Mouse (Mus musculus) fat pad, adult 2 months (tissue): ENCODE measurements around the gene Fam234a.
A peak's percentile ranks its signal among the peaks of the same experiment; 100 is the strongest.
"Not testable (repeated sequence)": the region's sequence is repeated elsewhere in the genome, so short reads cannot be mapped to it uniquely, and the experiment has no call there.

Experiments used
- DNase-seq: peaks from one replicate; pipeline ENCODE4 v3.0.0-alpha.2; 2011; ENCODE audit warnings: low read depth, low spot score; ENCODE audit errors: extremely low read depth

The Fam234a gene

DNA sequence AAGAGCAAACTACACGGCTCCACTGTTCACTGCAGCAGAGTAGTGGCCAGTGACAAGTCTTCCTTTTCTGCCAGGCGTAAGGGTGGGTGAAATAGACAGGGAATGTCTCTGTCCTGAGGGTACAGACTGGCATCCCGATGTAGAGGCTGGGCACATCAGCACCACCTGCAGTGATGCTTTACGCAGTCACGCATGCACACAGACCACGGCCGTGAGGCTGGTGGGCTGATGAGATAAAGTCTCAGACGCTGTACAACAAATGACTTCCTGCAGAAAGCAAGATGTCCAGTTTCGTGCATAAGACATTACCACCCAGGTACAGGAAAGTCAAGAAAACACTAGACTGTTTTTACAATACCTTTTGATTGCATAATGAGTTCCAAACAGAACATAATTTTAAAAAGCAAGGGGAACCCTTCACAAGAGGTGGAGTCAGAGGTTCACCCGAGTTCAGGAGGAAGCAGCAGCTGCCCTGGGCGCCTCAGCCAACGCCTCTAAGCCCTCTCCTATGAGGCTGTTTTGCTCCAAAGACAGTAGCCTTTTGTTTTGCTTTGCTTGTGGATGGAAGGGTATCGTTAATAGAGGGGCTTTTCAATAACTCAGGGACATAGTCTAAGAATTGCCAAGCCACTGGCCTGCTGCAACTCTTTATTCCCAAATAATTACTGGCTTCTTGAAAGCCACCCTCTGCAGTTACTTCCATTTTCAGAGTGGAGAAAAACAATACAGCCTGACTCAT, 8.8 kb downstream of the Fam234a start:
- DNase-seq = no peak

DNA sequence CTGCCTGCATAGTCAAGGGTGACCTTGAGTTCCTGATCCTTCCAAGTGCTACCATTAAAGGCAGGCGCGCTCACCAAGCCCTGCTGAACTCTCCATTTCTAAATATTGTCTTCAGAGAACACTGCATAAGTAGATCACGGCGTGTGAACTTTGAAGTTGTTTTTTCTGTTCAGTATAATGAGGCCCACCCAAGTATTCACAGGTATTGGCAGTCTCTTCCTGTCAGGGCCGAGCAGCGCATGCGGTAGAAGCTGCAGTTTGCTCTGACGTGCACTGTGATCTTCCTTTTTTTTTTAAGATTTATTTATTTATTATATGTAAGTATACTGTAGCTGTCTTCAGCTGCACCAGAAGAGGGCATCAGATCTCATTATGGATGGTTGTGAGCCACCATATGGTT, 9.7 kb downstream of the Fam234a start:
- no peak for DNase-seq

DNA sequence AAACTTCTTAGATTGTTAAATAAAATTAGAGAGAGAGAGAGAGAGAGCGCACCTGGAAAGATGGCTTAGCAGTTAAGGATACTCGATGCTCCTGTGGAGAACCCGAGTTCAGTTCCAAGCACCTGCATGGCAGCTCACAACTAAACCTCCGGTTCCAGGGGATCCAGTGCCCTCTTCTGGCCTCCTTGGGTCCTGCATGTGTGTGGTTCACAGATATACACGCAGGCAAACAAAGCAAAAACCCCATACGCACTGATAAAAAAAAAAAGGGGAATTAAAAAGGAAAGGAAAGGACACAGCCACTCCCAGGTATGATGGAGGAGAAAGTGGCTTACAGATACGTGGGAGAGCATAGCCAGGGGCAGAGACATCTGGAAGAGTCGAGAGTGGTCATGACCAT, 11.2 kb downstream of the Fam234a start:
- no peak for DNase-seq

DNA sequence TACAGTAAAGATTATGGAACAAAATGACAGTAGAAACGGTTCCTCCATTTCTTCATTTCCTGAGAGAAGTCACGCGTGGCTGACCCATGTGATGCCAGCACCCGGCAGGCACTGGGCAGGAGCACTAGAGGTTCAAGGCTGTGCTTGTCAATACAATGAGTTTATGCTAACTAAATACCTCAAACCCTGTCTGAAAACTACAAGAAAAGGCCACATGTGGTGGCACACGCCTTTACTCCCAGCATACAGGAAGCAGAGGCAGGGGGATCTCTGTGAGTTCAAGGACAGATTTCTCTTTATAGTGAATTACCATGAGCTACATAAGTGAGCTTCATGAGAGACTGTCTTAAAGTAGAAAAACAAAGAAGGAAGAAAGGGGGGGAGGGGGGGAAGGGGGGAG, 12.9 kb downstream of the Fam234a start:
- DNase-seq = no peak

DNA sequence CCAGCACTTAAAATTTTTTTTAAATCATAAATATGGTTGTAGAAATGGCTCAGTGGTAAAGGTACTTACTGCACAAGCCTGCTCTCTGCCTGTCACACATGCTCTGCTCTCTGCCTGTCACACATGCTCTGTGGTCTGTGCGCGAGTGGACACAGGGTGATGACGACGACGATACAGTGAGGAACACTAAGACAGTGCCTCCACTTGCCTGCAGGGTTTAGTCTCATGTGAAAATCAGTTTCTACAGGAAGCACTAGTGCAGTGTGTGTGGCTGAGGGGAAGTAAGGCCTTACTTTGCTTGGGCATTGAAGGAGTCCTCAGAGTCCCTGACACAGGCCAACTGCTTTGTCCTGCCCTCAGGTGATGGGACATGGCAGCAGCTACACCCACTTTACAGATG, 14.3 kb downstream of the Fam234a start:
- no peak for DNase-seq

DNA sequence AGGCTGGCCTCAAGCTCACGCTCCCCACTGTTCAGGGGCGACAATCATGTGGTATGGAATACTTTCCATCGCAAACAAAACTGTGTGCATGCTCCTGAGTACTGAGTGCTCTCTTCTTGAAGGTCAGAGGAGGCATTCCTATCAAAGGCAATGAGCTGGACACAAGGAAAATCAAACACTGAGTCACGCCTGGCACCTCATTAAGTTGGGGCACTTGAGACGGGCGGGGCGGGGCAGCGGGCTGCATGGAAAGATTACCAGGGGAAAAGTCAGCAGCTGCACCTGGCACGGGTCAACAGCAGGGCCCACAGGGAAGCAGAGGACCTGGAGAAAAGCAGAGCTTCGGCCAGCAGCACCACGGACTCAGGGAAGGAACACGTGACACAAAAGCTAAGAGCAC, 18.9 kb downstream of the Fam234a start:
- no peak for DNase-seq

DNA sequence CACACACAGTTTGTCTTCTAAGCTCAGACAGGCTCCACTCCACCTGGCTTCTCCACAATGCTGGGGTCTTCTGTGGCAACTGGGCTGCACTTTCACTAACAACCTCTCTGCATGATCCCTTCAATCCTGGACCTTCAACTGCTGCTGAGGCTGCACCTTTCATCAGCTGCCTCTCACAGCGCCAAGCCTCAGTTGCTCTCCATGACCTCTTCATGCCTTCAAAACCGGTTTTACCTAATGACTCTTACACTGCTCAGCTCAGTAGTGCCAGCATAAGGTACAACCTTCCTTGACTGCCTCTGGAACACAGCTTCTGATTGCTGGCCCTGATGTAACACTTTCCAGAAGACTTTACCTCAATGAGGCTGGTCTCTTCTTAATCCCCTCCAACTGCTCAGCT, 22.5 kb downstream of the Fam234a start:
- no peak for DNase-seq

DNA sequence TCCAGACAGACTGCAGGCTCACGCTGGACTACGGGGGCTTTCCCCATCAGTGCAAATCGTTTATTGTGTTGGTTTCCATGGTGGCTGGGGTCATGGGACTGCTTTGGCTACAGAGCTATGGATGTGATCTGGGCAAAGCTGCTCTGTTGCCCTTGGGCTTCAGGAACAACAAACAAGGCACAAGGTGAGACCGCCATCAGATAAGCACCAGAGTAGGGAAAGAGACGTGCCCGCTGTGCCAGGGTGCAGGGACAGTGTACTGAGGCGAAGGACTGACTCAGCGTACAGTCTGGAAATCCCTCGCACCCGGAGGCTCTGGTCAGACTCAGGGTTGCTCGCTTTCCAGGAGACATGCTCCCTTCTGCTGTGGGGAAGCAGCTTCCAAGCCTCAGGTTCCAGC, 31.4 kb downstream of the Fam234a start:
- DNase-seq = no peak

DNA sequence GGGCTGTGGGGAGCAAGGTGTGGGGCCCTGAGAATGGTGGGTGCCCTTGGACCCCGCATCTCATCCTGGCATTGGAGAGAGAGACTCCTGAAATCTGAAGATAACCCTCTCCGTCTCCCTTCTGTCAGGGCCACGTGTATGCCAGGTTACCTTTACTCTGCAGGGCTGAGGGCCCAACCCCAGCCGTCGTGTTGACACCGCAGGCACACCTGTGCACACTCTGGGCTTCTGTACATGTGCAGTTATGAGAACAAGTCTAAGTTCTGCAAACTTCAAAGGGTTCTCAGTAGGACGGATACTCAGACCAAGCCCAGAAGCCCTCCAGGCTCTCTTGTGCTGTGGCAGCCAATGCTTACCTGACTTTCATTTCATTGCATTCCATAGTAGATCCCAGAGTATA, 31.8 kb downstream of the Fam234a start:
- no peak for DNase-seq

DNA sequence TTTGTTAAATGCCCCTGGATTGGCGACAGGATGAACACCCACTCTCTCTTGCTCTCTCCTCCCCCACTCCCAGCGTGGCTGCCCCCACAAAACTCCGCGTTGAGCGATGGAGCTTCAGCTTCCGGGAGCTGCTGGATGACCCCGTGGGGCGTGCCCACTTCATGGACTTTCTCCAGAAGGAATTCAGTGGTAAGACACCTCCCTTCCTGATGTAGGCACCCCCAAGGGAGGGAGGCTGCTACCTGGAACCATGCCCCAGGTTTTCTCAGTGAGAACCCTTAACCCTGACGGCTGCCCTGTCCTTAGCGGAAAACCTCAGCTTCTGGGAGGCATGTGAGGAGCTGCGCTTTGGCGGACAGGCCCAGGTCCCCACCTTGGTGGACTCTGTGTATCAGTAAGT, 36.4 kb downstream of the Fam234a start, which contains the start of gene Arhgdig:
Gene Arhgdig, minus strand, starts transcription at position 101 of the 400 bp plus-strand sequence.
- no peak for DNase-seq

DNA sequence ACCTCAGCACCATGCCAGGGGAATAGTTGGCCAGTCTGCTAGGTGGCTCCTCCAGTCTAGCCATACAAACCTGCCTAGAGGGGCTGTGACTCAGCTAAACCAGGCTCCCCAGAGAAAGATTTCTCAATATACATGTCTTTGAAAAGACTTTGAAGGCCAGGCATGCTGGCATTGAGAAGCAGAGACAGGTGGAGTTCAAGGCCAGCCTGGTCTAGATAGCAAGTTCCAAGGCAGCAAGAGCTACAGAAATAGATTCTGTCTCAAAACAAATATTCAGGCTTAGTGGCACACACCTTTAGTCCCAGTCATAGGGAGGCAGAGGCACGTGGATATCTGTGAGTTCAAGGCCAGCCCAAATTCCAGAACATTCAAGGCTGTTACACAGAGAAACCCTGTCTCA, 37.6 kb downstream of the Fam234a start:
- DNase-seq = no peak

DNA sequence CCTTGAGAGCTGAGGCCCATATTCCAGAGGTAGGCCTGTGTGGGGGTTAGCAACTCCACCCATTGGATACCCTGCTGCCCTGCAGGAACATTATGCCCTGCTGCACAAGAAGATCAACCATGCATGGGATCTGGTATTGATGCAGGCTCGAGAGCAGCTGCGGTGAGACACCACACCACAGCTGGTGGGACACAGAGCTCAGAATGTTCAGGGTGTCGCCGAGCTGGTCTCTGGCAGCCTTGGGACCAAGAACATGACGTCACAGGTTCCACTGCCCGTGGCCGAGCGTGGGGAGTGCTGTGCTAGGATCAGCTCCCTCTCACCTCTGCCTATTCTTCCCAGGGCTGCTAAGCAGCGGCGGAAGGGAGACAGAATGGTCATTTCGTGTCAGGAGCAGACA, 39.3 kb downstream of the Fam234a start:
- DNase-seq = no peak

DNA sequence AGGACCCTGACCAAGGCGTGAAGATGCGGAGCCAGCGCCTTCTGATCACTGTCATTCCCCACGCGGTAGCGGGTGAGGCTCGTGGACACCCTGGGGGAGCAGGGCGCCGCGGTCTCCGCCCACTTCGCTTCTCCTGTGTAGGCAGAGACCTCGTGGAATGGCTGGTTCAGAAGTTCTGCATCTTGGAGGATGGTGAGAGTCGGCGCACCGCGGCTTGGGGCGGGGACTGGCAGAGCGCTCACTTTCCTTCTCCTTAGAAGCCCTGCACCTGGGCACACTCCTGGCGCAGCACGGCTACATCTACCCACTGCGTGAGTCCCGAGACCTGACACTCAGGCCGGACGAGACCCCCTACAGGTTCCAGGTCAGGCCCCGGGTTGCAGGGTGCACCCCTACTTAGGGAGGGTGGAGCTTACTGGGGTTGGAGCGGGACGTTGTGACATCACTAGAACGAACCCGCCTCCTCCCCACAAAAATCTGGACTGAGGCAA, 40.7 kb downstream of the Fam234a start:
- no peak for DNase-seq

DNA sequence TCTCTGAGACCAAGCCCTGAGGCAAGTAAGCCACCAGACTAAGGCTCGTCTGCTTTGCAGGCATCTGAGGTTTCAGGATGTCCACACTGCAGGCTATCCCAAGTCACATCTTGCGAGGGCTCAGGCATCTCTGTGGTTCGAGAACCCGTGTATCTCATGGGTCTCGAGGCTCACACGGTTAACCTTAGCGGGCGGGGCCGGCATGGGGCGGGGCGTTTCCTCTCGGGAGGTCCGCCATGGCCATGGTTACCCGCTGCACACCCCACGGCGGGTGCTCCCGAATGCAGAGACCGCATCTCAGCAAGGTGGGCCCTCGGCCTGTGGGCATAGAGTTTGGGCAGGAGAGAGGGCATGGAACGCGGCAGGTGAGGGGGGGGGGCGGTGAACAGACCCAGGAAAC, 41.3 kb downstream of the Fam234a start, which contains the start of gene Rgs11:
Gene Rgs11, plus strand, starts transcription at position 215 of the 400 bp plus-strand sequence.
- no peak for DNase-seq

DNA sequence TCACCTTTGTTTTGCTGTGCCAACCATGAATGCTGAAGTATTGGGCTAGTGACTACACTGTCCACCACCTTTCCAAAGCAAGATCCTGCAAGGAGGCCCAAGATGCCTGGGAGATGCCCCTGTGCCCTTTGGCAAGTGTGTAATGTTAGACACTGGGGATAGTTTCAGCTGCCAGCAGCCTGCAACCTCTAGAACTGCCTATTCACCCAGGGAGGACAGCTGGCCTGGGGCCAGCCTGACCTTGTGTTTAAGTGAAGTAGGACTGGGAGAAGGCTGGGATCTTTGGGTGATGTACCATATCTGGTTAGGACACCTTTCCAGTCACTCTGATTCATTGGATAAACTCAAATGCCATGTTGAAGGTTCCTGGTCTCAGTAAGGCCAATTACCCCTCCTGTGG, 42.0 kb downstream of the Fam234a start:
- no peak for DNase-seq

DNA sequence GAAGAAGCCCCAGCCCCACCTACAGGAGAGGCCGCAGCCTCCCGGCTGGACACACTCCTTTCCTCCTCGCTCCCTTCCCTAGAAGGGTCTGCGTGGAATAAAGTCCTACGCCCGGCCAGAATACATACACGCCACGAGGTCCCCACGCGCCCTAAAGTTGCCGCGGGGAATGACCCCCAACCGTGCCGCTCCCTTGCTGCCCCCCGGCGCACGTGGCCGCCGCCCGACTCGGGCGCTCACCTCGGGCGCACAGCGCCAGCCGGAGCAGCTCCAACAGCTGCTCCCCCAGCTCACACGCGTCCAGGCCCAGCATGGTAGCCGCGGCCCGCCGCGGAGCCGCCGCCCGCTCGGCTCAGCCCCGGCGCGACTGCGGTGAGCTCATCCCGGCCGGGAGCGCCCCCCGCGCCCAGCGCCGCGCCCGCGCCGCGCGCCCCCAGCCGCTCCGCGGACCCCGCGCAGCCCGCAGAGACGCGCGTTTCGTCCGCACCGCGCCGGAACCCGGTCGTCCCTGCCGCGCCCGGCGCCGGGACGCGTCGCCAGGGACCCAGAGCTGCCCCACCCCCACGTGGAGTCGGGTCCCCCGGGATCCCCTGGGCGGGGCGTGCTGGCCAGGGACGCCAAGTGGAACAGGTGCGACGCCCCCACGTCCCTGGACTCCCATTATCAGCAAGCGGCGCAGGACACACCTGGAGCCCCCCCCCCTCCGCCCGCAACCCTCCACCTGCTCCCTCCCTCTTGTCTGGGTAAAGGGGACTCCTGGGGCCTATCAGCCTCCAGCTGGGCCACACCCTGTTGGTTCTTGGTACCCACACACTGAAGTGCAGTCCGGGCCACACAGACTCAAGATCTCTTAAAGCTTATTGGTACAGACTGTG, 43.0 kb downstream of the Fam234a start:
- no peak for DNase-seq

DNA sequence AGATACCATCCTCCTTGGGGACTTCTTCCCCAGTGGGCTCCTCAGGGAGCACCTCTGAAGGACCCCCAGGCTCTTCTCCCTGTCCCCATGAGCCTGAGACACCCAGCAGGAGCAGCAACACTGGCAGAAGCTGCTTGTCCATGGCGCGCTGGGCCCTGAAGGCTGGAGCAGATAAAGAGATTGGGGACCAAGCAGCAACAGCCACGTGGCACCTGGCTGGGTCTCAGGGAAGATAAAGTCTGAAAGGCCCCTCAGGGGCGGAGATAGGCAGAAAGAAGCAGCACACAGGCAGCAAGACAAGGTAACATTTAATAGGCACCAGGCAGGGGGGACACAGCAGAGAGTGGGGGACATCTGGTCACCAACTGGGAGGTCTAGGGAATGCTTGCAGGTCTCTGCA, 45.1 kb downstream of the Fam234a start, which contains the start of gene Pdia2:
Gene Pdia2, minus strand, starts transcription at position 196 of the 400 bp plus-strand sequence.
- no peak for DNase-seq

DNA sequence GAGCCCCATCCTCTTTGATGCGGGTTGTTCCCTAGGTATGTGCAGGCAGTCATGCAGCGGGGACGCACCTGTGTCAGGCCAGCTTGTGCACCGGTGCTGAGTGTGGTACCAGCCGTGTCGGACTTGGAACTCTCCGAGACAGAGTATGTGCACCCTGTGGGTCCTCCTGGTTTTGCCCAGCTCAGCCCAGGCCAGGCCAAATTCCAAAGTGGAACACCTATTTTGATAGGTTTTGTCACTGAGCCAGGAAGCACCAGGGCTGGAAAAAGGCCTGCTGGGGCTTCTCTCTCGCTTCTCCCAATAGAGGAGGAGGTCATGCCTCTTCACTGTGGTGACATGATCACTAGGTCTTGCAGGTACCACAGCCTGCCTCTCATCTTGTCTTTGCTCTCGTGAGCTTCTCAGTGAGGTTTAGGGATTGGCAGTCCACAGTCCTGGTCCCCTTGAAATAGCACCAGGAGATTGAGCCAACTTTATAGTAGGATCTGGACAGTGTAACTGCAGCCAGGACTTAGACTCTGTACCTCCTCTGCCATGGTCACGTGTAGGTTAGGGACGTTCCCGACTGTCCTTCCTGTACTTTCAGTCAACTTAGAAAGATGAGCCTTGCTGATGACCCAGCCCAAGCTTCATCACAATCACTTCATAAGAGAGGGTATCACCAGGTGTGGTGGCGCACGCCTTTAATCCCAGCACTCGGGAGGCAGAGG, 51.4 kb downstream of the Fam234a start:
- no peak for DNase-seq

DNA sequence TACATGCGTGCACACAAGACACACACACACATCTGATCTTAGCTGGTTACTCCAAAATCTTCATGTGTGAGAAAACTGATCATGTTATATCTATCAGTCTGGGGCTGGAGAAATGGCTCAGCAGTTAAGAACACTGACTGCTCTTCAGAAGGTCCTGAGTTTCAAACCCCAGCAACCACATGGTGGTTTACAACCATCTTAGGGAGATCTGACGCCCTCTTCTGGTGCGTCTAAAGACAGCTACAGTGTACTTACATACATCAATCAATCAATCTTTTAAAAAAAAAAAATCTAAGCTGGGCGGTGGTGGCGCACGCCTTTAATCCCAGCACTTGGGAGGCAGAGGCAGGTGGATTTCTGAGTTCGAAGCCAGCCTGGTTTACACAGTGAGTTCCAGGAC, 52.6 kb downstream of the Fam234a start:
- not testable (repeated sequence) for DNase-seq

DNA sequence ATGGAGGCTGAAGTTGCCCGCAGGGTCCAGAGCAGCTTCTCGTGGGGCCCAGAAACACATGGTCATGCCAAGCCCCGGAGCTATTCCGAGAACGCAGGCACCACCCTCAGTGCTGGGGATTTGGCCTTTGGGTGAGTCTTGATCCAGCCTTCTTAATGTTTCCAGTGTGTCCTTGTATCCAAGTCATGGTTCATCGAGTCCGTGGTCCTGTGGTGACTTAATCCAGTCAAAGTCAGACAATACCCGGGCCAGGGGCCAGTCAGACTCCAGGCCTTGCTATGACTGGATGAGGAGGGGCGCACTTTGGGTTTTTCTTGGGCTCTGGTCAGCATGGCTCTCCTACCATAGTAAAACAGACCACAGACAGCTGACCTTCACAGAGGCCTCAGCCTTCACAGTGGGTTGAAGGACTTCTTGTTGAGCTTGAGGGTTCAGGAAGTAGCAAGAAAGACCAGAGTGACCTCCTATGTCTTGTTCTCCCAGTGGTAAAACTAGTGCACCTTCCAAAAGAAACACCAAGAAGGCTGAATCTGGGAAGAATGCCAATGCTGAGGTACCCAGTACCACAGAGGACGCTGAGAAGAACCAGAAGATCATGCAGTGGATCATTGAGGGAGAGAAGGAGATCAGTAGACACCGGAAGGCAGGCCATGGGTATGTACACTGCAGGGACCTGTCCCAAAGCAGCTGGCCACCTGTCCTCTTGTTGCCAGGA, 55.8 kb downstream of the Fam234a start:
- no peak for DNase-seq

DNA sequence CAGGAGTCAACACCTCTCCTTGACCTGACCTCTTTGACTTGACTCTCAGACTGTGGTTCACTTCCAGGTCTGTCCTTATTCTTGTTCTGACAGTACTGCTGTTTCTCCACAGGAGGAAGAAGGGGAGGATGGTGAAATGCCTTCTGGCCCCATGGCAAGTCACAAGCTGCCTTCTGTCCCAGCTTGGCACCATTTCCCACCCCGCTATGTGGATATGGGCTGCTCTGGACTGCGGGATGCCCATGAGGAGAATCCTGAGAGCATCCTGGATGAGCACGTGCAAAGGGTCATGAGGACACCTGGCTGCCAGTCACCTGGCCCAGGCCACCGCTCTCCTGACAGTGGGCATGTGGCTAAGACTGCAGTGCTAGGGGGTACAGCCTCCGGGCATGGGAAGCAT, 56.5 kb downstream of the Fam234a start:
- DNase-seq = peak; percentile 82
